Mouse (Mus musculus): ENCODE results near the gene Ank2. TPM values are rescaled to one million over a fixed set of nuclear protein-coding genes. Genes with fewer than 3 reads are reported as not detected.

The Ank2 gene
- polyA plus RNA-seq, 1 experiment from 2014 or later, result 19.6 TPM

DNA sequence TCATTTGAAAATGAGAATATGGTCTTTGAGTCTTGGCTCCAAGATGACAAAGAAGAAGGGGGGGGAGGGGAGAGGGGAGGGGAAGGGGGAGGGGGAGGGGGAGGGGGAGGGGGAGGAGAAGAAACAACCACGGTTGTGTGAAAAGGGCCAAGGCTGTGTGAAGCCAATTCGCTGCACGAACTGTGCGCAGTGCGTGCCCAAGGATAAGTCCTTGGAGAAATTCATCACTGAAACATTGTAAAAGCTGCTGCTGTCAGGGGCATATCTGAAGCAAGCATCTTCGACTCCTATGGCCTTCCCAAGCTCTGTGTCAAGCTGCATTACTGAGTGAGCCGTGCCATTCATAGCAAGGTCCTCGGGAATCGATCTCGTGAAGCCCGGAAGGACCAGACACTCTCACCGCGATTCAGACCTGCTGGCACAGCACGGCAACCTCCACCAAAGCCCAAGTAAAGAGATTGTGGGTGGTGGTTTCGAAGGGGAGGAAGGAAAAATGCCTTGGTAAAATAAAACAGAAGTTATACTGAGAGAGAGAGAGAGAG lies 13.7 kb upstream of the Ank2 start:
- TF ChIP-seq CTCF (IDR thresholded peaks at IDR 0.05; ENCODE audit: low read depth), result no peak
- 66% methylated on average over 15 of the region's 15 CpGs for WGBS
- DNase-seq, result no peak
- Histone ChIP-seq H3K4me1 (ENCODE audit: insufficient read depth) (0 out of 2 replicates have a peak, but pooled peaks cover 2% of the 10 kb centered on the region), H3K9me3 (ENCODE audit: low read depth, low read length) (no peaks in the 10 kb centered on the region), H3K27me3 (ENCODE audit: insufficient read depth, low read length) (no peaks in the 10 kb centered on the region), H3K9ac (no peak overlapping the region), H3K4me2 (no peak overlapping the region), H3K4me3 (ENCODE audit: low read depth, low read length) (no peak overlapping the region), H3K36me3 (ENCODE audit: insufficient read depth) (no peaks in the 10 kb centered on the region), H3K27ac (ENCODE audit: low read depth) (no peak overlapping the region)
- no peak for ATAC-seq (ENCODE audit: insufficient read depth)

- Histone ChIP-seq H3K4me1 (ENCODE audit: insufficient read depth) (0 out of 2 replicates have a peak, but pooled peaks cover 2% of the 10 kb centered on the region), H3K4me2 (no peak overlapping the region), H3K9me3 (ENCODE audit: low read depth, low read length) (no peaks in the 10 kb centered on the region), H3K36me3 (ENCODE audit: insufficient read depth) (no peaks in the 10 kb centered on the region), H3K4me3 (ENCODE audit: low read depth, low read length) (no peak overlapping the region), H3K27ac (ENCODE audit: low read depth) (no peak overlapping the region), H3K9ac (no peak overlapping the region), H3K27me3 (ENCODE audit: insufficient read depth, low read length) (no peaks in the 10 kb centered on the region)
- TF ChIP-seq CTCF (IDR thresholded peaks at IDR 0.05; ENCODE audit: low read depth), result no peak
- ATAC-seq (ENCODE audit: insufficient read depth) (no peak), DNase-seq (no peak)
- 61% methylated on average over 12 of the region's 12 CpGs for WGBS
Measured at GRCm38 (mm10) chr3:127511786-127512746, 12.9 kb upstream of the Ank2 start.

DNA sequence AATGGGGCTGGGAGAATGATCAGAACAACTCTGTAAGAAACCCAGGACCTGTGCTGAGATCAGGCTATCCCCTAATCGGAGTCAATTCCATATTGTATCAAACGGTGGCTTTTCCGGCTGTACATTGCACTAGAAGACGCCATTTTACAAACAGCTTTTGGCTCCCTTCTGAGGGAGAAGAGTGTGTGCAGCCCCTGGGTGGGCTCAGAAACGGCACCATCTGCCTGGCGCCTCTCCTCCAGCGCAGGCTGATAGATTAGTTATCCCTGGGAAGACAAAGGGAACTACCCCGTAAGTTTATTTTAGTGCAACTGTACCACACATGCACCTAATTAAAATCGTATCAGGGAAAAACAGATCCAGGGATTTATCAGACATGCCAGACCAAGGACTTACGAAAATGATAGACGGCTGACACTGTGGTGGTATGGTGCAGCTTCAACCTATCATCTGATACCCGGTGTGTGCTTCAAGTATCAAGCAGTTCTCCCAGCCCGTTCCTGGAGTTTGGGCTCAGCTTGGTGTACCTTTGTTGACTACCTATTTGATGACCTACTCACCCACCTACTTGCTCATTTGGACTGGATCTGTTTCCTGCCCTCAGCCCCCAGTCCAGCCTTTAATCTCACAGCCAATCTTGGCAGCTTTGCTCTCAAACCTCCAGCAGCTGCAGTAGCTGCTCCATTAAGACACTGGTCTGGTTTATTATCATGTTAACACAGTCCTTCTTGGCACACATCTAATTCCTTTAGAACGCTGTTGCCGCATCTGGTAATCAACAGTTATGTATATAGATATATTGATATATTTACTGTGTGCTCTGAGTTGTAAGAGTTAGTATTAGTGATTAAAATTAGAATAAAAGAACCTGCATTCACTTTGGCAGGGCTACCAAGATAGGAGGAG lies 9.0 kb upstream of the Ank2 start:
- no peak overlapping the region for H3K4me2 ChIP-seq
- 0 out of 2 replicates have a peak, but pooled peaks cover 2% of the 10 kb centered on the region for H3K4me1 ChIP-seq (ENCODE audit: insufficient read depth)
- H3K27ac ChIP-seq (ENCODE audit: low read depth), result no peak overlapping the region
- no peaks in the 10 kb centered on the region for H3K36me3 ChIP-seq (ENCODE audit: insufficient read depth)
- no peak overlapping the region for H3K9ac ChIP-seq
- no peak overlapping the region for H3K4me3 ChIP-seq (ENCODE audit: low read depth, low read length)
- 48% methylated on average over 15 of the region's 15 CpGs for WGBS
- peak; percentile 21; the same call in 1 of the 2 replicates for ATAC-seq (ENCODE audit: insufficient read depth)
- TF ChIP-seq CTCF (IDR thresholded peaks at IDR 0.05; ENCODE audit: low read depth), result no peak
- no peak for DNase-seq
- no peaks in the 10 kb centered on the region for H3K9me3 ChIP-seq (ENCODE audit: low read depth, low read length)
- no peaks in the 10 kb centered on the region for H3K27me3 ChIP-seq (ENCODE audit: insufficient read depth, low read length)

DNA sequence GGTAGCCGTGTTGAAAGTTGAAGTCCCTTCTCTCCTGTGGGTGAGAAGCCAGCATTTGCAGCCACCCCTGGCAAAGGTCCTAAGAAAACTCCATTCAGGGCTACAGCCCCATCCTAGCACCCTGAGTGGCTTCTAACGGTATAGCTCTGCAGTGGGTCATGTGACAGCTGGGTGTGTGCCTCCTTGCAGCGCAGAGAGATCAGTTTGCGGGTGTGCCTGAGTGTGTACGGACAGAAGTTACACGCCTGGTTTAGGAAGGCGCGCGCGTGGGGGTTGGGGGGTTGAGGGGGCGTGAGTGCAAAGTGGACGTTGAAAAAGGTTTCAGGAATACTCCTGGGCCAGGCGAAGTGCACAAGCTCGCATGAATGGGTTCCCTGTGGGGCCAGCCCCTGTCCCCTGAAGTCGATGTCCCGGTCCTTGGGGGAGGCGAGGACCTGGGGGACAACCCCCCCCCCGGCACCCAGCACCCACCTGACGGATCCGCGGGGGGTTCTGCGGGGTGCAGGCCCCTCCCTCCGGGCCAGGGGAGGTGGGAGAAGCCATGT lies 881 bp downstream of the Ank2 start:
- H3K27me3 ChIP-seq (ENCODE audit: insufficient read depth, low read length), result peaks cover 29% of the 10 kb centered on the region
- H3K4me2 ChIP-seq, result peak overlapping the region; percentile 99
- no peak overlapping the region for H3K27ac ChIP-seq (ENCODE audit: low read depth)
- no peak for TF ChIP-seq CTCF (IDR thresholded peaks at IDR 0.05; ENCODE audit: low read depth)
- WGBS, result 2% methylated on average over 22 of the region's 23 CpGs
- H3K4me1 ChIP-seq (ENCODE audit: insufficient read depth), result no peaks in the 10 kb centered on the region
- ATAC-seq (ENCODE audit: insufficient read depth) (peak; percentile 74), DNase-seq (peak; percentile 11)
- peak overlapping the region; percentile 58 for H3K9ac ChIP-seq
- H3K9me3 ChIP-seq (ENCODE audit: low read depth, low read length), result no peaks in the 10 kb centered on the region
- H3K36me3 ChIP-seq (ENCODE audit: insufficient read depth), result no peaks in the 10 kb centered on the region
- peak overlapping the region; percentile 56 for H3K4me3 ChIP-seq (ENCODE audit: low read depth, low read length)

GRCm38 (mm10) chr3:127492663-127493062 lies 6.5 kb downstream of the Ank2 start:
- peaks cover 2% of the 10 kb centered on the region for H3K27me3 ChIP-seq (ENCODE audit: insufficient read depth, low read length)
- DNase-seq (no peak), ATAC-seq (ENCODE audit: insufficient read depth) (no peak)
- no peaks in the 10 kb centered on the region for H3K9me3 ChIP-seq (ENCODE audit: low read depth, low read length)
- H3K4me2 ChIP-seq, result no peak overlapping the region
- H3K9ac ChIP-seq, result no peak overlapping the region
- no peak overlapping the region for H3K4me3 ChIP-seq (ENCODE audit: low read depth, low read length)
- WGBS, result 86% methylated on average over 3 of the region's 3 CpGs
- no peaks in the 10 kb centered on the region for H3K4me1 ChIP-seq (ENCODE audit: insufficient read depth)
- H3K36me3 ChIP-seq (ENCODE audit: insufficient read depth), result no peaks in the 10 kb centered on the region
- no peak for TF ChIP-seq CTCF (IDR thresholded peaks at IDR 0.05; ENCODE audit: low read depth)
- H3K27ac ChIP-seq (ENCODE audit: low read depth), result no peak overlapping the region

DNA sequence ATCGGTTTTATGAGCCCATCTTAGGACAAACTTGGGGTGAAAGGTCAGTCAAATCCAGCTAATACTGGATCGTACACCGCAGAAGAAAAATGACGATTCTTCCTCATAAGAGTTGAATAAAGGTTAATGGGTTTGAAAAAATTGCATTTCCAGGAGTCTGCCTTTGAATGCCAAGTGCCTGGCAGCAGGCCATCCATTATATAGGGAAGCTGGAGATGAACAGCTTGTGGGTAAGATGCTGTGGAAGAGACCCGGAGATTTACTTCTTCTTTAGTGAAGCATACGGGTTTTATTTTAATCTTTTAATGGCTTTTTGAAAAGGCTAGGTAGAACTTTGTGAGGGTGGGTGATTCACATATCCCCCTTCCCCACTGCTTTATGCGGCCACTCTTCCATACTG lies 11.8 kb downstream of the Ank2 start:
- no peak for ATAC-seq (ENCODE audit: insufficient read depth)
- 78% methylated on average over 7 of the region's 7 CpGs for WGBS

More for the DNA sequence above, 11.8 kb downstream of the Ank2 start:
- TF ChIP-seq CTCF (IDR thresholded peaks at IDR 0.05; ENCODE audit: low read depth), result no peak
- no peaks in the 10 kb centered on the region for H3K27me3 ChIP-seq (ENCODE audit: insufficient read depth, low read length)
- no peaks in the 10 kb centered on the region for H3K9me3 ChIP-seq (ENCODE audit: low read depth, low read length)
- H3K4me2 ChIP-seq, result no peak overlapping the region
- no peak overlapping the region for H3K9ac ChIP-seq
- H3K4me1 ChIP-seq (ENCODE audit: insufficient read depth), result no peaks in the 10 kb centered on the region
- H3K36me3 ChIP-seq (ENCODE audit: insufficient read depth), result no peaks in the 10 kb centered on the region
- H3K27ac ChIP-seq (ENCODE audit: low read depth), result no peak overlapping the region
- no peak for DNase-seq
- no peak overlapping the region for H3K4me3 ChIP-seq (ENCODE audit: low read depth, low read length)
